Mouse (Mus musculus) neural tube, embryonic 13.5 days (tissue): Measurements from ENCODE around the gene Tceal8. TPM values are rescaled to one million over a fixed set of nuclear protein-coding genes. Genes with fewer than 3 reads are reported as not detected.

Source experiments
- microRNA-seq: library from miRNA; unstranded; fragments of <30 nt; microRNA quantifications from one replicate; pipeline ENCODE4, GENCODE M21; 2016
- polyA plus RNA-seq: library from polyadenylated mRNA; unstranded; fragments of >200 nt; fragmentation: Nextera tagmentation; extraction: Ambion mirVana; gene quantifications from 2 replicates; pipeline ENCODE4 v1.2.1, GENCODE M21; 2015

Gene Tceal8
- polyA plus RNA-seq, 1 experiment from 2014 or later: 152 TPM

Small RNA genes within 50 kb of the gene (microRNA-seq; reads per million reads assigned to microRNA genes)
- gene Mir6383: not detected

Other genes with a start within 250 kb of the Tceal8 start
- gene Arxes2, start 178.5 kb downstream of the Tceal8 start, polyA plus RNA-seq: 222 and 228 TPM in 2 replicates
- 96.5 and 98.0 TPM in 2 replicates for gene Arxes1, start 139.0 kb downstream of the Tceal8 start, polyA plus RNA-seq
- gene Bex2, start 104.1 kb downstream of the Tceal8 start, polyA plus RNA-seq: 590 and 592 TPM in 2 replicates
- gene Nxf3, start 87.1 kb downstream of the Tceal8 start, polyA plus RNA-seq: not detected in 2 replicates
- 97.9 and 101 TPM in 2 replicates for gene Bex4, start 33.3 kb downstream of the Tceal8 start, polyA plus RNA-seq
- 20.8 and 22.7 TPM in 2 replicates for gene Tceal5, start 31.5 kb upstream of the Tceal8 start, polyA plus RNA-seq
- gene Tceal7, start 42.4 kb upstream of the Tceal8 start, polyA plus RNA-seq: 5.5 and 9.5 TPM in 2 replicates
- gene Bex1, start 43.2 kb upstream of the Tceal8 start, polyA plus RNA-seq: 191 and 193 TPM in 2 replicates
- gene Tceal9, start 72.7 kb upstream of the Tceal8 start, polyA plus RNA-seq: 303 and 387 TPM in 2 replicates
- 703 and 734 TPM in 2 replicates for gene Bex3, start 97.9 kb upstream of the Tceal8 start, polyA plus RNA-seq